Mouse (Mus musculus) c-Kit-positive CD71-positive TER-119-positive erythroid progenitor cells, embryonic 14.5 days (primary cell): ENCODE measurements around the gene C1qtnf1.
A peak's percentile ranks its signal among the peaks of the same experiment; 100 is the strongest.

Source experiments
- DNase-seq: peaks from one replicate; pipeline ENCODE4 v3.0.0-alpha.2; 2013; ENCODE audit warnings: low spot score

The C1qtnf1 gene

GRCm38 (mm10) chr11:118473842-118474500 is 46.0 kb downstream of the C1qtnf1 start:
- no peak for DNase-seq

- DNase-seq: no peak
These were observed 47.6 kb downstream of the C1qtnf1 start for GRCm38 (mm10) chr11:118475496-118476083.

- peak; percentile 92 for DNase-seq
These were observed 48.7 kb downstream of the C1qtnf1 start, which contains the start of gene Engase for GRCm38 (mm10) chr11:118476396-118477373. Engase (plus strand) TSS chr11:118476829.

GRCm38 (mm10) chr11:118479776-118480175 is 51.8 kb downstream of the C1qtnf1 start:
- DNase-seq: no peak

GRCm38 (mm10) chr11:118481231-118481630 is 53.2 kb downstream of the C1qtnf1 start:
- no peak for DNase-seq

GRCm38 (mm10) chr11:118481751-118482150 is 53.7 kb downstream of the C1qtnf1 start:
- DNase-seq: no peak

GRCm38 (mm10) chr11:118484169-118484568 is 56.2 kb downstream of the C1qtnf1 start:
- no peak for DNase-seq

- DNase-seq: no peak
These were observed 57.3 kb downstream of the C1qtnf1 start for GRCm38 (mm10) chr11:118485338-118485737.

GRCm38 (mm10) chr11:118485780-118486179 is 57.8 kb downstream of the C1qtnf1 start:
- no peak for DNase-seq

- no peak for DNase-seq
These were observed 58.3 kb downstream of the C1qtnf1 start for GRCm38 (mm10) chr11:118486281-118486680.

- no peak for DNase-seq
These were observed 59.1 kb downstream of the C1qtnf1 start for GRCm38 (mm10) chr11:118486881-118487772.

- DNase-seq: no peak
These were observed 60.3 kb downstream of the C1qtnf1 start for GRCm38 (mm10) chr11:118488191-118488906.

GRCm38 (mm10) chr11:118488907-118489270 is 60.9 kb downstream of the C1qtnf1 start:
- DNase-seq: no peak

GRCm38 (mm10) chr11:118490566-118491218 is 62.7 kb downstream of the C1qtnf1 start:
- peak; percentile 50 for DNase-seq

GRCm38 (mm10) chr11:118491230-118491629 is 63.2 kb downstream of the C1qtnf1 start:
- no peak for DNase-seq

GRCm38 (mm10) chr11:118493458-118493857 is 65.5 kb downstream of the C1qtnf1 start:
- no peak for DNase-seq

GRCm38 (mm10) chr11:118494001-118494737 is 66.2 kb downstream of the C1qtnf1 start:
- no peak for DNase-seq

GRCm38 (mm10) chr11:118495065-118495464 is 67.1 kb downstream of the C1qtnf1 start:
- no peak for DNase-seq

- DNase-seq: no peak
These were observed 68.2 kb downstream of the C1qtnf1 start for GRCm38 (mm10) chr11:118496066-118496689.
